Mouse (Mus musculus): ENCODE data around the gene Gps1. TPM values are rescaled to one million over a fixed set of nuclear protein-coding genes. Genes with fewer than 3 reads are reported as not detected.

The Gps1 gene
- polyA plus RNA-seq (2017; shearing (Covaris generic)): 100 to 1,000 TPM; 160 to 176 TPM

GRCm38 (mm10) chr11:120784064-120784791, at the start of gene Gps1, which contains the start of gene Rfng:
Gene Gps1 (plus strand): TSS chr11:120784272.
Gene Rfng (minus strand): TSS chr11:120784207.

DNA sequence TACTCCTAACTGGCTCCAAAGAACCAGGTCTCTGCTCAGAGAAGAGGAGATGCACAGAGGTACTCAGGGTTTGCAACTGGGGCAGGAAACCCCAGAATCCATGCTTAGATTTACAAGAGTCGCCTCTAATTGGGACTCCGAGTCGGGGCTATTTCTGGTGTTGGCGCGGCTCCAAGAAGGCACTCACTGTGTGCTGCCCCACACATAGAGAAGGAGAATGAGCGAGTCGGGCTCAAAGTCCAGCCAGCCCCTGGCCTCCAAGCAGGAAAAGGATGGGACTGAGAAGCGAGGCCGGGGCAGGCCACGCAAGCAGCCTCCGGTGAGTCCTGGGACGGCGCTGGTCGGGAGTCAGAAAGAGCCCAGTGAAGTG, 21.4 kb upstream of the Gps1 start, which contains the start of gene Hmga1b:
Gene Hmga1b (plus strand): TSS at position 123 of the 370 bp plus-strand sequence.

DNA sequence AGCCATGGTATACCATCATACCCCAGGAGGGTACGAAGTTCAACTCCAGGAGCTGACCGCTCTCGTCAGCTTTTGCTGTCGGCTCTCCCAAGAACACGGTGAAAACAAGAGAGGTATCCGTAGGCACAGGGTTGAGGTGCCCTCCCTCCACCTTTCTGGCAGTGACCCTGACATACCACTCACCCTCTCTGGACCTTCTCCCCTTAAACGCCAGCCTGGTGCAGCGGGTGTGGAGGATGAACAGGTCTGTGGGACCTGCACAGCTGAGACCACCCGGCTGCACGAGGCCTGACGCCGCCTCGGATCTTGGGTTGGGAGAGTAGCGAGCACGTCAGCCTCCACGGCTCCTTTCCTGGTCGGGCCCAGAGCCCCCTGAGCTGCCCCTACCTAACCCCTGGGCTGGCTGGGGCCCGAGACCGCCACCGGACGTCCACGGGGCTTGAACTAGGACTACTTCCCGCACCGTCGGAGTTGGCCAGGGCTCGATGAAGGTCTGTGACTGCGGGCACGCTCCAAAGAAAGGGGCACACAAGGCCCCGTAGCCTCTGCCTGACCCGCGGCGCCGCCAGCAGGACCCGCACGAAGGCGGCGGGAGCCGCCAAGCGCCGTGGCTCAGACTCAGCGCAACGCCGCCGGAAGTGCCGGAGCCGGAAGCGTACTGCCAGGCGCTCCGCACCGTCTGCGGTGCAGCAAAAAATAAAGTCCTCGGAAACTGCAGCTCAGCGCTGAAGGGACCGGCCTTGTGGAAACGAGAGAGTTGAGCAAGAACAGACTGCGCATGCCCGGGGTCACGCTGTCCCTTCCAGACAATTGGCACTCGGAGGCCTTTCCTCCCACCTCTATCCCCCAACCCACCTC, 11.9 kb downstream of the Gps1 start, which contains the start of gene Dus1l:
Gene Dus1l (minus strand): TSS at position 648 of the 858 bp plus-strand sequence.

DNA sequence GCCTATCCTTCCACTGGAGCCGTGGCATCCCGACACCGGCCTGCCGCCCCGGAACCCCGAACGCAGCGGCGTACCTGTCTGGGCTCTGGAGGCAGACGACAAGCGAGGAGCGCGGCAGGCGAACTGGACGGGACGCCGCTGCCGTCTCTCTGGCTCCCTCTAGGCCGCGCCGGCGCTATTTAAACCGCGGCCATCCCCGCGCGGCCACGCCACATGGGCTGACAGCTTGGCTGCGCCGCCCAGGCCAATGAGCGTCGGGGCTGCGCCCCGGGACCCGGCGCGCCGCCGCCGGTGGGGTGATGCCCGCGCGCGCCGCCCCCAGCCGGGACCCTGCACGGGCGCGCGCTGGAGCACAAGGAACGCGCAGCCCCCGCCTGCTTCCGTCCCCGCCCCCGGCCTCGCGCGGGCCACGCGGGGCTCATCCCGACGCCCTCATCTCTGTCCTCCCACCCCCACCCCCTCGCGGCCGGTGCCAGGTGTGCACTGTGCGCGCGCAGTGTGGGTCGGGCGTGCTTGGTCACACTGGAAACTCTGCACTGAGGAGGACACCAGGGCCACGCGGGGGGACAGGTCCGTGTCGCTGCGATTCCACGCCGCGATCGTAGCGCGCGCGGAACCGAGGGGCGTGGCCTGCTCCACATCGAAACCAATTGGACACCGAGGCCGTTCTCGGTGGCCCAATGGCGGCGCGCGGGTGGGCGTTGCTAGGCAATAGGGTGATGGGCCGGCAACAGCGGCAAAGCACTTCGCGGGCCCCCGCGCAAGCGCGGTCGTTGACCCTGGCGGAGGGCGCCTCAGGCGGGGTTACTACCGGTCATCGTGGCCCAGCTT, 40.1 kb downstream of the Gps1 start, which contains the start of gene Fasn:
Gene Fasn (minus strand): TSS at position 592 of the 831 bp plus-strand sequence.

Other genes with a start within 250 kb of the Gps1 start
- gene Mcrip1, start 234.5 kb upstream of the Gps1 start, polyA plus RNA-seq (2017; shearing (Covaris generic)): 100 to 1,000 TPM; 111 to 150 TPM
- 1 to 10 TPM in 1 of 2 experiments, under 1 TPM in 1; 0.63 to 1.8 TPM for gene Ppp1r27, start 233.1 kb upstream of the Gps1 start, polyA plus RNA-seq (2017; shearing (Covaris generic))
- gene P4hb, start 211.0 kb upstream of the Gps1 start, polyA plus RNA-seq (2017; shearing (Covaris generic)): 100 to 1,000 TPM; 247 to 254 TPM
- gene Arhgdia, start 202.6 kb upstream of the Gps1 start, polyA plus RNA-seq (2017; shearing (Covaris generic)): 100 to 1,000 TPM; 707 to 884 TPM
- gene Alyref, start 185.9 kb upstream of the Gps1 start, polyA plus RNA-seq (2017; shearing (Covaris generic)): 100 to 1,000 TPM; 253 to 299 TPM
- 100 to 1,000 TPM; 116 to 144 TPM for gene Anapc11, start 185.9 kb upstream of the Gps1 start, polyA plus RNA-seq (2017; shearing (Covaris generic))
- gene Npb, start 175.8 kb upstream of the Gps1 start, polyA plus RNA-seq (2017; shearing (Covaris generic)): 1 to 10 TPM in 1 of 2 experiments, not detected in 1; 1.0 TPM
- gene Pcyt2, start 166.3 kb upstream of the Gps1 start, polyA plus RNA-seq (2017; shearing (Covaris generic)): 100 to 1,000 TPM; 142 to 194 TPM
- 100 to 1,000 TPM; 275 to 320 TPM for gene Sirt7, start 159.0 kb upstream of the Gps1 start, polyA plus RNA-seq (2017; shearing (Covaris generic))
- gene Mafg, start 150.7 kb upstream of the Gps1 start, polyA plus RNA-seq (2017; shearing (Covaris generic)): 10 to 100 TPM; 22.8 to 25.0 TPM
- gene Pycr1, start 140.5 kb upstream of the Gps1 start, polyA plus RNA-seq (2017; shearing (Covaris generic)): 1 to 10 TPM in 1 of 2 experiments, under 1 TPM in 1; 0.43 to 3.8 TPM
- under 1 TPM; 0.38 to 0.75 TPM for gene Myadml2, start 136.1 kb upstream of the Gps1 start, polyA plus RNA-seq (2017; shearing (Covaris generic))
- gene Notum, start 123.1 kb upstream of the Gps1 start, polyA plus RNA-seq (2017; shearing (Covaris generic)): under 1 TPM; 0.11 to 0.97 TPM
- gene Aspscr1, start 111.3 kb upstream of the Gps1 start, polyA plus RNA-seq (2017; shearing (Covaris generic)): 100 to 1,000 TPM; 142 to 153 TPM
- gene Cenpx, start 70.5 kb upstream of the Gps1 start, polyA plus RNA-seq (2017; shearing (Covaris generic)): 100 to 1,000 TPM; 111 to 157 TPM
- 10 to 100 TPM; 64.1 to 74.7 TPM for gene Lrrc45, start 70.3 kb upstream of the Gps1 start, polyA plus RNA-seq (2017; shearing (Covaris generic))
- 1 to 10 TPM in 1 of 2 experiments, under 1 TPM in 1; 0.87 to 1.8 TPM for gene Rac3, start 62.8 kb upstream of the Gps1 start, polyA plus RNA-seq (2017; shearing (Covaris generic))
- 10 to 100 TPM in 1 of 2 experiments, 1 to 10 TPM in 1; 7.4 to 23.4 TPM for gene Dcxr, start 57.0 kb upstream of the Gps1 start, polyA plus RNA-seq (2017; shearing (Covaris generic))
- gene Cbr2, start 52.2 kb upstream of the Gps1 start, polyA plus RNA-seq (2017; shearing (Covaris generic)): not detected
- gene Hmga1b, start 21.5 kb upstream of the Gps1 start, polyA plus RNA-seq (2017; shearing (Covaris generic)): 10 to 100 TPM; 27.2 to 28.0 TPM
- gene Rfng, start 65 bp upstream of the Gps1 start, polyA plus RNA-seq (2017; shearing (Covaris generic)): 10 to 100 TPM; 34.6 to 49.4 TPM
- gene Dus1l, start 12.1 kb downstream of the Gps1 start, polyA plus RNA-seq (2017; shearing (Covaris generic)): 10 to 100 TPM; 76.1 to 76.4 TPM
- 10 to 100 TPM; 43.4 to 45.6 TPM for gene Fasn, start 40.3 kb downstream of the Gps1 start, polyA plus RNA-seq (2017; shearing (Covaris generic))
- 1 to 10 TPM in 1 of 2 experiments, under 1 TPM in 1; 0.48 to 1.1 TPM for gene Ccdc57, start 148.6 kb downstream of the Gps1 start, polyA plus RNA-seq (2017; shearing (Covaris generic))
- gene Slc16a3, start 164.2 kb downstream of the Gps1 start, polyA plus RNA-seq (2017; shearing (Covaris generic)): 1 to 10 TPM; 4.9 to 9.9 TPM
- 100 to 1,000 TPM; 149 TPM for gene Csnk1d, start 207.1 kb downstream of the Gps1 start, polyA plus RNA-seq (2017; shearing (Covaris generic))

All from inflammation-experienced regulatory T-cells (primary cell).